Mouse (Mus musculus) fat pad, adult 2 months (tissue): ENCODE measurements at regions not wholly inside any gene's neighbourhood (a gene's known extent, or its start where the extent isn't known, plus 50 kb on each side); places are given as distances from the start of the nearest gene placed in this dataset.
"Not testable (repeated sequence)": the region's sequence is repeated elsewhere in the genome, so short reads cannot be mapped to it uniquely, and the experiment has no call there.

Experiments
- DNase-seq: peaks from one replicate; pipeline ENCODE4 v3.0.0-alpha.2; 2011; ENCODE audit warnings: low read depth, low spot score; ENCODE audit errors: extremely low read depth

GRCm38 (mm10) chr1:94582526-94582925 is 530.2 kb upstream of the Pdcd1 start:
- no peak for DNase-seq

GRCm38 (mm10) chr1:94581650-94582405 is 529.5 kb upstream of the Pdcd1 start:
- no peak for DNase-seq

GRCm38 (mm10) chr1:94532773-94533541 is 480.6 kb upstream of the Pdcd1 start:
- no peak for DNase-seq

- no peak for DNase-seq
Measured at GRCm38 (mm10) chr1:94504080-94504520, 451.7 kb upstream of the Pdcd1 start.

GRCm38 (mm10) chr1:94503379-94504079 is 451.2 kb upstream of the Pdcd1 start:
- DNase-seq, result no peak

- no peak for DNase-seq
Measured at GRCm38 (mm10) chr1:94502066-94502861, 449.9 kb upstream of the Pdcd1 start.

- no peak for DNase-seq
Measured at GRCm38 (mm10) chr1:94496992-94497391, 444.6 kb upstream of the Pdcd1 start.

GRCm38 (mm10) chr1:94496341-94496740 is 444.0 kb upstream of the Pdcd1 start:
- DNase-seq, result no peak

GRCm38 (mm10) chr1:94487062-94487461 is 434.7 kb upstream of the Pdcd1 start:
- DNase-seq, result no peak

- not testable (repeated sequence) for DNase-seq
Measured at GRCm38 (mm10) chr1:94469834-94470233, 417.5 kb upstream of the Pdcd1 start.

- no peak for DNase-seq
Measured at GRCm38 (mm10) chr1:94423731-94424130, 371.4 kb upstream of the Pdcd1 start.

GRCm38 (mm10) chr1:94413043-94413442 is 360.7 kb upstream of the Pdcd1 start:
- no peak for DNase-seq

GRCm38 (mm10) chr1:94366606-94367005 is 314.3 kb upstream of the Pdcd1 start:
- no peak for DNase-seq

GRCm38 (mm10) chr1:94356996-94357395 is 304.6 kb upstream of the Pdcd1 start:
- no peak for DNase-seq

GRCm38 (mm10) chr1:94355873-94356272 is 303.5 kb upstream of the Pdcd1 start:
- no peak for DNase-seq

GRCm38 (mm10) chr1:94342576-94342975 is 290.2 kb upstream of the Pdcd1 start:
- no peak for DNase-seq

- DNase-seq, result peak; percentile 2
Measured at GRCm38 (mm10) chr1:94341237-94341636, 288.9 kb upstream of the Pdcd1 start.

- DNase-seq, result no peak
Measured at GRCm38 (mm10) chr1:94318029-94318428, 265.7 kb upstream of the Pdcd1 start.

GRCm38 (mm10) chr1:94298395-94298794 is 246.0 kb upstream of the Pdcd1 start:
- DNase-seq, result no peak

- no peak for DNase-seq
Measured at GRCm38 (mm10) chr1:94272569-94272968, 220.2 kb upstream of the Pdcd1 start.

GRCm38 (mm10) chr1:94263313-94263712 is 211.0 kb upstream of the Pdcd1 start:
- no peak for DNase-seq
